In genomic region chr5:116030566-116031189, GRCm38 (mm10) we compare ENCODE assay signal across 9 mouse cellular contexts. TPM values are rescaled to one million over a fixed set of nuclear protein-coding genes. Genes with fewer than 3 reads are reported as not detected.
DNase-seq lines count a peak whose midpoint lies in the region; ATAC-seq lines count a peak whose summit lies in the region.
"Had no signal": no experiment of that assay in that cellular context is flagged by ENCODE, and none has a peak within 500 bp of the region (broad histone marks: within the 10 kb centered on the region; RNA-seq: fewer than 3 reads in every experiment).

No protein-coding gene starts in this region.

- H3K27ac ChIP-seq in neural tube, embryonic 11.5 days (ENCODE audit: low read depth, low read length): no peak overlapping the region
- no peak overlapping the region for H3K27ac ChIP-seq in forebrain, embryonic 14.5 days (ENCODE audit: low read depth, low read length)
- H3K27ac ChIP-seq in limb, embryonic 11.5 days (replicated peaks; ENCODE audit: low read depth, low read length): no peak overlapping the region
- no peak overlapping the region for H3K27ac ChIP-seq in neural tube, embryonic 14.5 days (ENCODE audit: low read depth, low read length)

- DNase-seq in neural tube, embryonic 11.5 days (ENCODE audit: low spot score): no peak
- DNase-seq in neural tube, embryonic 10.5 days (ENCODE audit: extremely low spot score, low spot score): no peak
- no peak for DNase-seq in forebrain, embryonic 14.5 days (ENCODE audit: low spot score)
- no peak for DNase-seq in limb, embryonic 11.5 days (ENCODE audit: low spot score)
- DNase-seq in urinary bladder, postnatal 10 days (ENCODE audit: low spot score): no peak
- no peak for DNase-seq in gastrocnemius, postnatal 25 days

- H3K36me3 ChIP-seq in neural tube, embryonic 11.5 days (ENCODE audit: control insufficient read depth, insufficient read depth, low read length): no peaks in the 10 kb centered on the region
- H3K36me3 ChIP-seq in forebrain, embryonic 14.5 days (ENCODE audit: control insufficient read depth, insufficient read depth, low read length): no peaks in the 10 kb centered on the region
- H3K36me3 ChIP-seq in limb, embryonic 11.5 days (ENCODE audit: control insufficient read depth, insufficient read depth, low read length): no peaks in the 10 kb centered on the region
- no peaks in the 10 kb centered on the region for H3K36me3 ChIP-seq in neural tube, embryonic 14.5 days (ENCODE audit: control insufficient read depth, insufficient read depth, low read length)

- H3K4me1 ChIP-seq in neural tube, embryonic 11.5 days (ENCODE audit: control insufficient read depth, insufficient read depth, low read length): no peaks in the 10 kb centered on the region
- H3K4me1 ChIP-seq in forebrain, embryonic 14.5 days (ENCODE audit: control insufficient read depth, insufficient read depth, low read length): 0 out of 2 replicates have a peak, but pooled peaks cover 2% of the 10 kb centered on the region
- no peaks in the 10 kb centered on the region for H3K4me1 ChIP-seq in limb, embryonic 11.5 days (ENCODE audit: control insufficient read depth, insufficient read depth, low read length)
- H3K4me1 ChIP-seq in neural tube, embryonic 14.5 days (ENCODE audit: control insufficient read depth, insufficient read depth, low read length): 0 out of 2 replicates have a peak, but pooled peaks cover 5% of the 10 kb centered on the region

- H3K27me3 ChIP-seq in neural tube, embryonic 11.5 days (ENCODE audit: control insufficient read depth, insufficient read depth, low read length): no peaks in the 10 kb centered on the region
- no peaks in the 10 kb centered on the region; the same call in 1 of the 2 replicates for H3K27me3 ChIP-seq in forebrain, embryonic 14.5 days (replicated peaks; ENCODE audit: control insufficient read depth, insufficient read depth, low read length)
- no peaks in the 10 kb centered on the region for H3K27me3 ChIP-seq in limb, embryonic 11.5 days (ENCODE audit: control insufficient read depth, insufficient read depth, low read length)
- H3K27me3 ChIP-seq in neural tube, embryonic 14.5 days (ENCODE audit: control insufficient read depth, insufficient read depth, low read length): no peaks in the 10 kb centered on the region

- no peak overlapping the region for H3K4me3 ChIP-seq in neural tube, embryonic 11.5 days (ENCODE audit: low read depth, low read length)
- H3K4me3 ChIP-seq in forebrain, embryonic 14.5 days (ENCODE audit: low read depth, low read length): 0 out of 2 replicates have a peak overlapping the region, but pooled peaks have one; percentile 9
- no peak overlapping the region for H3K4me3 ChIP-seq in limb, embryonic 11.5 days (ENCODE audit: low read depth, low read length)
- no peak overlapping the region; the same call in 1 of the 2 replicates for H3K4me3 ChIP-seq in neural tube, embryonic 14.5 days (ENCODE audit: low read depth, low read length)

- peak overlapping the region; percentile 32 for H3K4me2 ChIP-seq in neural tube, embryonic 11.5 days (ENCODE audit: low read depth)
- H3K4me2 ChIP-seq in forebrain, embryonic 14.5 days (ENCODE audit: low read length): peak overlapping the region; percentile 30
- peak overlapping the region; percentile 25 for H3K4me2 ChIP-seq in limb, embryonic 11.5 days (ENCODE audit: low read depth, severe bottlenecking)
- peak overlapping the region; percentile 36 for H3K4me2 ChIP-seq in neural tube, embryonic 14.5 days (ENCODE audit: low read depth, low read length)

- no peak for ATAC-seq in neural tube, embryonic 11.5 days (ENCODE audit: insufficient read depth, low FRiP score, low TSS enrichment)
- no peak for ATAC-seq in forebrain, embryonic 14.5 days
- no peak for ATAC-seq in limb, embryonic 11.5 days (ENCODE audit: insufficient number of reproducible peaks, low FRiP score, low TSS enrichment, low read depth)
- no peak for ATAC-seq in neural tube, embryonic 14.5 days (ENCODE audit: low read depth)

- no peak overlapping the region for H3K9ac ChIP-seq in neural tube, embryonic 11.5 days (ENCODE audit: low read length)
- no peak overlapping the region for H3K9ac ChIP-seq in forebrain, embryonic 14.5 days (ENCODE audit: low read length)
- no peak overlapping the region for H3K9ac ChIP-seq in limb, embryonic 11.5 days (ENCODE audit: low read length)
- peak overlapping the region; percentile 32; the same call in 1 of the 2 replicates for H3K9ac ChIP-seq in neural tube, embryonic 14.5 days (replicated peaks; ENCODE audit: low read depth, low read length)

- H3K9me3 ChIP-seq in neural tube, embryonic 11.5 days (ENCODE audit: control insufficient read depth, low read length): no peaks in the 10 kb centered on the region
- no peaks in the 10 kb centered on the region for H3K9me3 ChIP-seq in forebrain, embryonic 14.5 days (replicated peaks; ENCODE audit: control insufficient read depth, low read length)
- H3K9me3 ChIP-seq in limb, embryonic 11.5 days (ENCODE audit: control insufficient read depth, low read length): no peaks in the 10 kb centered on the region
- no peaks in the 10 kb centered on the region for H3K9me3 ChIP-seq in neural tube, embryonic 14.5 days (ENCODE audit: control insufficient read depth, low read length)

- 6% methylated on average over 19 of the region's 19 CpGs for WGBS in neural tube, embryonic 11.5 days
- WGBS in forebrain, embryonic 14.5 days: 3% methylated on average over 19 of the region's 19 CpGs
- WGBS in limb, embryonic 11.5 days: 3% methylated on average over 19 of the region's 19 CpGs
- whole genome bisulfite sequencing in neural tube, embryonic 14.5 days: 5% methylated on average over 19 of the region's 19 CpGs

RNA-seq across cellular contexts. Expression of gene Prkab1, which starts 6.4 kb away (rescaled TPM):
- polyA plus RNA-seq in neural tube, embryonic 11.5 days (2014; fragmentation: Nextera tagmentation; extraction: Ambion mirVana): 55.5 and 57.5 TPM in 2 replicates
- polyA plus RNA-seq in forebrain, embryonic 14.5 days (2014; fragmentation: Nextera tagmentation; extraction: Ambion mirVana): 44.1 and 52.1 TPM in 2 replicates
- 67.1 and 70.5 TPM in 2 replicates for polyA plus RNA-seq in limb, embryonic 11.5 days (2014; fragmentation: Nextera tagmentation; extraction: Ambion mirVana)
- 48.8 and 53.3 TPM in 2 replicates for polyA plus RNA-seq in neural tube, embryonic 14.5 days (2014; fragmentation: Nextera tagmentation; extraction: Ambion mirVana)
- 10 to 100 TPM in 1 of 2 experiments, 1 to 10 TPM in 1; 8.0 to 11.3 TPM for total RNA-seq in gastrocnemius, postnatal 25 days (2021)

RNA-seq across cellular contexts. Expression of gene Tmem233, which starts 52.4 kb away (rescaled TPM):
- polyA plus RNA-seq in neural tube, embryonic 11.5 days (2014; fragmentation: Nextera tagmentation; extraction: Ambion mirVana): not detected in 2 replicates
- polyA plus RNA-seq in forebrain, embryonic 14.5 days (2014; fragmentation: Nextera tagmentation; extraction: Ambion mirVana): not detected in 2 replicates
- not detected in 2 replicates for polyA plus RNA-seq in limb, embryonic 11.5 days (2014; fragmentation: Nextera tagmentation; extraction: Ambion mirVana)
- polyA plus RNA-seq in neural tube, embryonic 14.5 days (2014; fragmentation: Nextera tagmentation; extraction: Ambion mirVana): not detected in 2 replicates
- total RNA-seq in gastrocnemius, postnatal 25 days (2021): 10 to 100 TPM; 69.2 to 93.6 TPM
- total RNA-seq: adrenal gland, adult 18-20 months; left cerebral cortex, postnatal 14 days had no signal
